Mouse (Mus musculus) neural tube, embryonic 13.5 days (tissue): Measurements from ENCODE around the gene Ncbp1. TPM values are rescaled to one million over a fixed set of nuclear protein-coding genes. Genes with fewer than 3 reads are reported as not detected.
"Not testable (repeated sequence)": the region's sequence is repeated elsewhere in the genome, so short reads cannot be mapped to it uniquely, and the experiment has no call there.

Experiments used
- ATAC-seq: fragments of 200-750 bp; cut with Nextera tagmentation; 2 replicates; pipeline ENCODE4 v1.8.0; 2017; ENCODE audit warnings: low read depth, mild to moderate bottlenecking, moderate TSS enrichment, moderate library complexity
- H3K27ac ChIP-seq: fragments of 300-500 bp; sonication (generic); replicated peaks from 2 replicates; pipeline ENCODE4 v1.5.1; 2015; ENCODE audit warnings: moderate library complexity, mild to moderate bottlenecking, inconsistent platforms
- H3K27me3 ChIP-seq: fragments of 300-500 bp; sonication (generic); 2 replicates; pipeline ENCODE4 v1.6.1; 2015; ENCODE audit warnings: mild to moderate bottlenecking, inconsistent platforms
- H3K36me3 ChIP-seq: fragments of 300-500 bp; sonication (generic); 2 replicates; pipeline ENCODE4 v1.6.1; 2015; ENCODE audit warnings: mild to moderate bottlenecking, inconsistent platforms
- H3K4me1 ChIP-seq: fragments of 300-500 bp; sonication (generic); replicated peaks from 2 replicates; pipeline ENCODE4 v1.6.1; 2015; ENCODE audit warnings: inconsistent platforms
- H3K4me2 ChIP-seq: fragments of 300-500 bp; sonication (generic); 2 replicates; pipeline ENCODE4 v1.6.1; 2015; ENCODE audit warnings: inconsistent platforms, mild to moderate bottlenecking, moderate library complexity
- H3K4me3 ChIP-seq: fragments of 300-500 bp; sonication (generic); 2 replicates; pipeline ENCODE4 v1.5.1; 2015; ENCODE audit warnings: mild to moderate bottlenecking, inconsistent platforms
- H3K9ac ChIP-seq: fragments of 300-500 bp; sonication (generic); 2 replicates; pipeline ENCODE4 v1.6.1; 2015; ENCODE audit warnings: moderate library complexity, mild to moderate bottlenecking, inconsistent platforms
- H3K9me3 ChIP-seq: fragments of 300-500 bp; sonication (generic); 2 replicates; pipeline ENCODE4 v1.6.1; 2016; ENCODE audit warnings: inconsistent platforms
- WGBS: fragments of 180-500 bp; shearing (Covaris S2); methylation state at CpG from one replicate; pipeline ENCODE4 v1.1.7; 2015; 5-methylcytosine and 5-hydroxymethylcytosine counted together
- polyA plus RNA-seq: library from polyadenylated mRNA; unstranded; fragments of >200 nt; fragmentation: Nextera tagmentation; extraction: Ambion mirVana; gene quantifications from 2 replicates; pipeline ENCODE4 v1.2.1, GENCODE M21; 2015

Ncbp1 gene
- polyA plus RNA-seq, 1 experiment from 2014 or later: 84.1 TPM

GRCm38 (mm10) chr4:46185890-46186289, 47.5 kb downstream of the Ncbp1 start:
- Histone ChIP-seq H3K4me2 (no peak overlapping the region), H3K4me3 (no peak overlapping the region), H3K27ac (no peak overlapping the region), H3K36me3 (peaks cover 90% of the 10 kb centered on the region), H3K4me1 (no peaks in the 10 kb centered on the region), H3K9me3 (no peaks in the 10 kb centered on the region), H3K9ac (no peak overlapping the region), H3K27me3 (no peaks in the 10 kb centered on the region)
- WGBS: 87% methylated on average over 9 of the region's 9 CpGs
- ATAC-seq: no peak

- ATAC-seq: no peak
- Histone ChIP-seq H3K27ac (no peak overlapping the region), H3K4me1 (no peaks in the 10 kb centered on the region), H3K36me3 (peaks cover 89% of the 10 kb centered on the region), H3K27me3 (no peaks in the 10 kb centered on the region), H3K4me3 (no peak overlapping the region), H3K9ac (no peak overlapping the region), H3K9me3 (no peaks in the 10 kb centered on the region), H3K4me2 (no peak overlapping the region)
- 84% methylated on average over 3 of the region's 3 CpGs for WGBS
Measured at GRCm38 (mm10) chr4:46186466-46186865, 48.1 kb downstream of the Ncbp1 start.

- Histone ChIP-seq H3K4me1 (peaks cover 34% of the 10 kb centered on the region), H3K36me3 (peaks cover 38% of the 10 kb centered on the region)
- ATAC-seq, H3K9me3 ChIP-seq, H3K4me2 ChIP-seq, H3K27ac ChIP-seq, H3K27me3 ChIP-seq, H3K9ac ChIP-seq, H3K4me3 ChIP-seq: not testable (repeated sequence)
Measured at GRCm38 (mm10) chr4:46192011-46192410, 53.6 kb downstream of the Ncbp1 start.

- H3K4me2 ChIP-seq: peak within 1 kb of the TSS; percentile 88
- ATAC-seq: peak; percentile 97
- under 1% methylated on average over 70 of the region's 70 CpGs for WGBS
Measured at GRCm38 (mm10) chr4:46195781-46196487, 57.5 kb downstream of the Ncbp1 start, which contains the start of gene Xpa. Gene Xpa, minus strand, starts transcription at chr4:46196311.

GRCm38 (mm10) chr4:46196513-46196912, 58.1 kb downstream of the Ncbp1 start:
- ATAC-seq: peak; percentile 34; the same call in 1 of the 2 replicates
- Histone ChIP-seq H3K9me3 (no peaks in the 10 kb centered on the region), H3K36me3 (no peaks in the 10 kb centered on the region), H3K4me3 (peak overlapping the region; percentile 78), H3K27ac (peak overlapping the region; percentile 95), H3K4me1 (peaks cover 34% of the 10 kb centered on the region), H3K4me2 (peak overlapping the region; percentile 88), H3K27me3 (peaks cover 33% of the 10 kb centered on the region), H3K9ac (peak overlapping the region; percentile 57)
- WGBS: 41% methylated on average over 6 of the region's 6 CpGs

More at GRCm38 (mm10) chr4:46195781-46196487, 57.5 kb downstream of the Ncbp1 start, which contains the start of gene Xpa:
- no peaks in the 10 kb centered on the region for H3K9me3 ChIP-seq
- H3K4me3 ChIP-seq: peak within 1 kb of the TSS; percentile 78
- H3K27me3 ChIP-seq: peaks cover 27% of the 10 kb centered on the region
- peak within 1 kb of the TSS; percentile 93 for H3K9ac ChIP-seq
- peak within 1 kb of the TSS; percentile 95 for H3K27ac ChIP-seq
- H3K36me3 ChIP-seq: peaks cover 4% of the 10 kb centered on the region
- H3K4me1 ChIP-seq: peaks cover 34% of the 10 kb centered on the region

DNA sequence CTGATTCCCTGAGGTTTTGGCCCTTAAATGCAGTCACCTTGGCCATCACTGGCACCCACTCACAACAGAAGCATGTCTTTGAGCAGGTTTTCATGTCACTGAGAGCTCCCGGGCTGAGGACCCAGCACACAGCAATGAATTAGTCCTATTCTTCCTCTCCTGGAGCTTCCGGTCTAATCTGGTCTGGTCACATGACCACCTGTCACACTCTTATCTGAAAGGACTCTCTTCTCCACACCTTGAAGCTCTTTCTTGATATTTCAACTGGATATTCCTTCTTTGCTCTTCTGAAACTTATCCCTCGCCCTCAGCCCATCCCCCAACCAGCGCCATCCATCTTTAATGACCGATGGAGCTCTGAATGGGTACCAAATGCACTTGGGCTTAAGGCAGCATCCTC, 59.7 kb downstream of the Ncbp1 start:
- H3K27me3 ChIP-seq: peaks cover 37% of the 10 kb centered on the region

DNA sequence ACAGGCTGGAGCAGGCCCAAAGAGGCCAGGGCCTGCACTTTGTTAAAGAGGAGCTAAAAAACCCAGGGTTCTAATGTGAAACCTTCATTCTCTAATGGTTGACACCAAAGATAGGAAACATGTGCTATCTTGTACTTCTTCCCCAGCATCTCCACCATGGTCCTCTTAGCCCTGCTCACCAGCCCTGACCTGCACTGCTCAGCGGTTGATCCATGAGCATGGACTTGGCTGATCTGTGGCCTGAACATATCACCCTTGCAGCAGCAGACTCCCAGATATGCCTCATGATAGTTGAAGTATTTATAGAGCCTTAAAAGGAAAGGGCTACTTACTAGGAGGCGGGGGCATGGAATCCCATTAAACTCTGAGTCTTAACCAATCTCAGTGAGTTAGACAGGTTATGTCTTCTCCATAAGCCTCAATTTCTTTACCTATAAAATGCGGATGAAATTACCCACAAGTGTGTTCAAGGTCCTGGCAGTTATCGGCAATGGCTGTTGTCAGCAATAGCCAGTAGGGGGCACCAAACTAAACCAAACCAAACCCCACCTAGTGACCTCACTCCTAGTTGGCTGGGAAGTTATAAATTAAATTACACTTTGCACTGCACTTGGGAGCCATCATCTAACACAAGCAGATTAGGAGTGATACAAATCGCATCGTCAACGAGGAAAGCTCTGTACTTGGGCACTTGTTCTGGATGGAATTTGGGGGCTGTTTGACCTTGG, 63.6 kb downstream of the Ncbp1 start:
- Histone ChIP-seq H3K4me2 (peak overlapping the region; percentile 62), H3K4me3 (peak overlapping the region; percentile 38), H3K9me3 (no peaks in the 10 kb centered on the region), H3K4me1 (peaks cover 7% of the 10 kb centered on the region; the same call in 1 of the 2 replicates), H3K9ac (peak overlapping the region; percentile 79), H3K36me3 (no peaks in the 10 kb centered on the region), H3K27me3 (peaks cover 43% of the 10 kb centered on the region), H3K27ac (peak overlapping the region; percentile 83)
- ATAC-seq: peak; percentile 87
- 9% methylated on average over 7 of the region's 7 CpGs for WGBS

More for the DNA sequence above, 59.7 kb downstream of the Ncbp1 start:
- H3K4me3 ChIP-seq: no peak overlapping the region
- no peak overlapping the region for H3K27ac ChIP-seq
- ATAC-seq: no peak
- H3K4me2 ChIP-seq: no peak overlapping the region
- no peak overlapping the region for H3K9ac ChIP-seq
- no peaks in the 10 kb centered on the region for H3K9me3 ChIP-seq
- peaks cover 37% of the 10 kb centered on the region for H3K4me1 ChIP-seq
- 74% methylated on average over 5 of the region's 5 CpGs for WGBS
- no peaks in the 10 kb centered on the region for H3K36me3 ChIP-seq

GRCm38 (mm10) chr4:46202562-46203126, 64.2 kb downstream of the Ncbp1 start:
- 7% methylated on average over 23 of the region's 23 CpGs for WGBS
- H3K4me2 ChIP-seq: peak overlapping the region; percentile 62
- H3K27ac ChIP-seq: peak overlapping the region; percentile 83
- peak; percentile 66 for ATAC-seq
- peaks cover 42% of the 10 kb centered on the region for H3K27me3 ChIP-seq
- peak overlapping the region; percentile 38 for H3K4me3 ChIP-seq
- no peaks in the 10 kb centered on the region for H3K9me3 ChIP-seq
- H3K36me3 ChIP-seq: no peaks in the 10 kb centered on the region
- peak overlapping the region; percentile 79 for H3K9ac ChIP-seq
- peaks cover 7% of the 10 kb centered on the region; the same call in 1 of the 2 replicates for H3K4me1 ChIP-seq

- H3K9ac ChIP-seq: no peak overlapping the region
- no peak overlapping the region for H3K27ac ChIP-seq
- H3K27me3 ChIP-seq: no peaks in the 10 kb centered on the region
- no peak overlapping the region for H3K4me3 ChIP-seq
- WGBS: 84% methylated on average over 3 of the region's 3 CpGs
- no peaks in the 10 kb centered on the region for H3K4me1 ChIP-seq
- no peak for ATAC-seq
- no peaks in the 10 kb centered on the region for H3K36me3 ChIP-seq
- no peak overlapping the region for H3K4me2 ChIP-seq
- no peaks in the 10 kb centered on the region for H3K9me3 ChIP-seq
Measured at GRCm38 (mm10) chr4:46221090-46221489, 82.7 kb downstream of the Ncbp1 start.

Other genes with a start within 250 kb of the Ncbp1 start
- gene Ccdc180, start 248.3 kb upstream of the Ncbp1 start, polyA plus RNA-seq: 0.07 TPM in 1 of 2 replicates, not detected in the other
- 24.0 and 25.2 TPM in 2 replicates for gene Tdrd7, start 173.3 kb upstream of the Ncbp1 start, polyA plus RNA-seq
- 3.8 and 4.0 TPM in 2 replicates for gene Tmod1, start 99.7 kb upstream of the Ncbp1 start, polyA plus RNA-seq
- gene Tstd2, start 81 bp downstream of the Ncbp1 start, polyA plus RNA-seq: 35.2 and 36.5 TPM in 2 replicates
- gene Xpa, start 57.7 kb downstream of the Ncbp1 start, polyA plus RNA-seq: 32.0 and 32.8 TPM in 2 replicates
- not detected in 2 replicates for gene Foxe1, start 205.0 kb downstream of the Ncbp1 start, polyA plus RNA-seq